Mouse (Mus musculus) Patski (cell line): Measurements from ENCODE around the gene Hist1h1c. TPM values are rescaled to one million over a fixed set of nuclear protein-coding genes. Genes with fewer than 3 reads are reported as not detected.
"Not testable (repeated sequence)": the region's sequence is repeated elsewhere in the genome, so short reads cannot be mapped to it uniquely, and the experiment has no call there.

ENCODE experiments used
- ATAC-seq: fragments of 100-300 bp; one replicate; pipeline ENCODE4 v1.8.0; 2021
- CTCF ChIA-PET: fragments of 350-600 bp; sonication (Branson Sonifier 250); formaldehyde crosslinking; loops from one replicate; lab custom pipeline; 2022; ENCODE audit warnings: inconsistent platforms; lab: Charles Lee
- POLR2A ChIA-PET: fragments of 350-600 bp; sonication (Branson Sonifier 250); formaldehyde crosslinking; loops from one replicate; lab custom pipeline; 2022; ENCODE audit warnings: antibody characterized with exemption, inconsistent platforms; lab: Charles Lee
- DNase-seq: peaks from one replicate; pipeline ENCODE4 v3.0.0-alpha.2; 2011; ENCODE audit warnings: low read depth, low spot score
- H3K27me3 ChIP-seq: fragments of 371-371 bp; one replicate; pipeline ENCODE4 v1.5.1; 2021
- CTCF ChIP-seq: fragments of 100-300 bp; IDR thresholded peaks from one replicate; pipeline ENCODE4 v1.5.1; 2021
- in situ Hi-C: fragments of 300-500 bp; cut with MboI; formaldehyde crosslinking; loops from 3 replicates; pipeline ENCODE4 v1.11.1; 2018; ENCODE audit warnings: low pct_unique_long_range_greater_than_20kb, mixed read lengths
- polyA plus RNA-seq: library from polyadenylated mRNA; unstranded; gene quantifications from one replicate; pipeline ENCODE4 v1.2.3, GENCODE M21; 2021

Gene Hist1h1c
- polyA plus RNA-seq, 1 experiment from 2014 or later: 245 TPM

- POLR2A ChIA-PET: no interaction called here
- CTCF ChIA-PET: interaction anchor here (1.3 to 2.9 kb wide), 2 partner anchors 9 to 22 kb away, joined by 6 to 21 read pairs; no protein-coding TSS in a partner anchor
- in situ Hi-C loops: no loop called here
- no peak for DNase-seq
- ATAC-seq: no peak
- no peak for TF ChIP-seq CTCF
- no peaks in the 10 kb centered on the region for H3K27me3 ChIP-seq
Measured at GRCm38 (mm10) chr13:23709714-23710373, 28.8 kb upstream of the Hist1h1c start.

GRCm38 (mm10) chr13:23710374-23711089 lies 28.1 kb upstream of the Hist1h1c start, which contains the start of gene Hfe:
Gene Hfe, minus strand, starts transcription at chr13:23710854.
- ChIA-PET POLR2A (no interaction called here), CTCF (interaction anchor here (1.3 to 1.5 kb wide), 2 partner anchors 9 to 21 kb away, joined by 4 to 6 read pairs; no protein-coding TSS in a partner anchor)
- H3K27me3 ChIP-seq: no peaks in the 10 kb centered on the region
- TF ChIP-seq CTCF: no peak
- ATAC-seq (peak; percentile 44), DNase-seq (no peak)
- in situ Hi-C loops: no loop called here

GRCm38 (mm10) chr13:23716261-23717042 lies 22.2 kb upstream of the Hist1h1c start:
- in situ Hi-C loops: no loop called here
- DNase-seq: no peak
- POLR2A ChIA-PET: no interaction called here
- no peaks in the 10 kb centered on the region for H3K27me3 ChIP-seq
- no peak for TF ChIP-seq CTCF
- ATAC-seq: no peak
- CTCF ChIA-PET: no interaction called here

DNA sequence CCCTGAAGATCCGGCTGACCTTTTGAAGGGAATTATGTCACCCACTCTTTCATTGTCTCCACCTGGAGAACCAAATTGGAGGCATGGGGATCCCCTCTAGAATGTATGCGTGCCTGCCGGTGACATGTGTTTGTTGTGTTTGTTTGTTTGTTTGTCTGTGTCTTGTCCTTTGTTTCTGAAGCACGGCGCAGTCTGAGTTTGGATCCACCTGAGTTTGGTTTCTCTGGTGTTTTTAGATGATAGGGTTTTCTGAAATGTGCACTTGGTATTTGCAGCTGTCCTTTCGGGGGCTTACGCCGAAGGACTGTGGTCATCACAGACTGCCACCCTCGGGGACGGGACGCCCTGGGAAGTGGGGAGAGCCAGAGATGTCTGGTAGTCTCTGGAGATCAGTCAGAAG lies 21.4 kb upstream of the Hist1h1c start:
- in situ Hi-C loops: no loop called here
- CTCF ChIA-PET: interaction anchor here (1.1 to 1.5 kb wide), 2 partner anchors 13 to 16 kb away, joined by 4 read pairs; no protein-coding TSS in a partner anchor
- no peaks in the 10 kb centered on the region for H3K27me3 ChIP-seq
- DNase-seq (no peak), ATAC-seq (no peak)
- no peak for TF ChIP-seq CTCF
- POLR2A ChIA-PET: no interaction called here

- CTCF ChIA-PET: interaction anchor here (1.1 to 1.5 kb wide), 3 partner anchors 8 to 16 kb away, joined by 3 to 4 read pairs (median 4); no protein-coding TSS in a partner anchor
- POLR2A ChIA-PET, DNase-seq, H3K27me3 ChIP-seq, in situ Hi-C loops, ATAC-seq: not testable (repeated sequence)
Measured at GRCm38 (mm10) chr13:23717593-23718245, 20.9 kb upstream of the Hist1h1c start.

DNA sequence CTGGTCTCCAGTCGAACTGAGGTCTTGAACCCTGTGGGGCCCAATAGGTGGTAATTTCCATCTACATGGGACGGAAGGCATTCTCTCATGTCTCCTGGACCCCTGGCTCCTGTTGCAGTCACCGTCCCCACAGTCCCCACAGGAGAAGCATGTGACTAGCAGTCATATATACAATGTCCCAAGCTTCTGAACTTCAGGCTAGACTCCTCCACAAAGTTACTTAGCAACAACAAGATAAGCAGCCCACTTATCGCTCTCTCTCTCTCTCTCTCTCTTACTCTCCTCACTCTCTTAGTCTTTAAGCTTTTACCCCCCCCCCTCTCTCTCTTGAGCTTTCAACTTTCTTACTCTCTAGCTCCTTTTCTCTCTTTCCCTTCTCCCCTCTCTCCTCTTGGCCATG lies 14.4 kb upstream of the Hist1h1c start:
- no peaks in the 10 kb centered on the region for H3K27me3 ChIP-seq
- CTCF ChIA-PET: interaction anchor here (0.8 to 1.1 kb wide), 2 partner anchors 10 to 12 kb away, joined by 3 read pairs; no protein-coding TSS in a partner anchor
- no peak for DNase-seq
- TF ChIP-seq CTCF: no peak
- POLR2A ChIA-PET: no interaction called here
- no peak for ATAC-seq
- in situ Hi-C loops: no loop called here

GRCm38 (mm10) chr13:23725213-23725612 lies 13.4 kb upstream of the Hist1h1c start:
- DNase-seq (no peak), ATAC-seq (no peak)
- TF ChIP-seq CTCF: no peak
- in situ Hi-C loops: loop anchor here (25.0 kb wide), 1 partner anchor 288 kb away; no protein-coding TSS in a partner anchor
- ChIA-PET POLR2A (no interaction called here), CTCF (interaction anchor here (1.0 kb wide), 1 partner anchor 23 kb away, joined by 3 read pairs; no protein-coding TSS in a partner anchor)
- H3K27me3 ChIP-seq: no peaks in the 10 kb centered on the region

DNA sequence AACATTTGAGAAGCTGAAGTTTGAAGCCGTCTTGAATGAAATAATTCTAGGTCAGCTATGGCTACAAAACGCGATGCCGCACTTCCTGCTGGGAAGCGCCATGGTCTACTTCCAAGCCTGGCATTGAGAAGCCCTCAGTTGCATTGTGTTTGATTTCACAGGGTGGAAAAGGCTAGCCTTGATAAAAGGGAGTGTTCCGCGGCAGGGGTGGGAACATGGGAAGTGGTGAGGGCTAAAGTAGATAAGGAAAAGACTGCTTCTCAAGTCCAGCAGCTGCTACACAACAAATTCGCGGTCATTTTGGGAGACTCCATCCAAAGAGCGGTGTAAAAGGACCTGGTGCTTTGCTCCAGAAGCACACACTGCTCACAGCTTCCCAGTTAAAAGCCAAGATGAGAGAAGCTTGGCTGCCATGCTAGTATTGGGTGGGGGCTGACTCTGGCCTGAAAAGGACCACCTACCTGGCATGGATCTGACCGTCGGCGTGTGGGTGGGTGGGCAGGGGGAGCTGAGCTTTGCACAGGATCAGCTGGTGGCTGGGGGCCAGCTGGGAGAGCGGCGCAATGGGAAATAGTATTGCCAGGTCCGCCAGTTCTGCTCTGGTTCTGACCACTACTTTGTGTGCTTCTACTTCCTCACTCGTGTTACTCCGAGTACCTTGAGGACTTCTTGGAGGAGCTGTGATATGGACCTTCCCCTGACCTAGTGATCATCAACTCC lies 10.0 kb upstream of the Hist1h1c start:
- H3K27me3 ChIP-seq: no peaks in the 10 kb centered on the region
- ATAC-seq (no peak), DNase-seq (no peak)
- no peak for TF ChIP-seq CTCF
- in situ Hi-C loops: loop anchor here (25.0 kb wide), 1 partner anchor 291 kb away; no protein-coding TSS in a partner anchor
- POLR2A ChIA-PET: no interaction called here
- CTCF ChIA-PET: interaction anchor here (3.3 kb wide), 1 partner anchor 27 kb away, joined by 23 read pairs; no protein-coding TSS in a partner anchor

- CTCF ChIA-PET: interaction anchor here (3.3 to 4.6 kb wide), 2 partner anchors 21 to 28 kb away, joined by 21 to 23 read pairs; no protein-coding TSS in a partner anchor
- no peak for DNase-seq
- no peak for TF ChIP-seq CTCF
Measured at GRCm38 (mm10) chr13:23729192-23729525, 9.4 kb upstream of the Hist1h1c start.

More at GRCm38 (mm10) chr13:23729192-23729525, 9.4 kb upstream of the Hist1h1c start:
- POLR2A ChIA-PET: no interaction called here
- ATAC-seq: no peak
- in situ Hi-C loops: loop anchor here (25.0 kb wide), 1 partner anchor 292 kb away; no protein-coding TSS in a partner anchor
- H3K27me3 ChIP-seq: no peaks in the 10 kb centered on the region
